Mouse (Mus musculus) CH12.LX (cell line): Measurements from ENCODE around the gene Aatk. TPM values are rescaled to one million over a fixed set of nuclear protein-coding genes. Genes with fewer than 3 reads are reported as not detected.

ENCODE experiments used
- DNase-seq: peaks from one replicate; pipeline ENCODE4 v3.0.0-alpha.2; 2013; ENCODE audit errors: extremely low read depth
- H3K27ac ChIP-seq: 2 replicates; pipeline ENCODE4 v1.5.1; 2012; ENCODE audit warnings: low read depth, mild to moderate bottlenecking, control low read depth, moderate library complexity; ENCODE audit not compliant: insufficient read depth
- H3K27me3 ChIP-seq: replicated peaks from 2 replicates; pipeline ENCODE3; 2012; ENCODE audit warnings: inconsistent platforms
- H3K36me3 ChIP-seq, 2 experiments: replicated peaks in 1 of 2; 2 replicates each; pipeline versions ENCODE3 to v1.6.1; 2012; ENCODE audit warnings: inconsistent platforms in 1 of 2, low read length in 1 of 2, mild to moderate bottlenecking in 1 of 2, mixed read lengths in 1 of 2, moderate library complexity in 1 of 2; ENCODE audit not compliant: control insufficient read depth in 1 of 2, insufficient read depth in 1 of 2
- H3K4me1 ChIP-seq, 2 experiments: 2 replicates each; pipeline ENCODE4 v1.6.1; 2012; ENCODE audit warnings: inconsistent platforms in 1 of 2, moderate library complexity in 1 of 2; ENCODE audit not compliant: insufficient read depth in 2 of 2, control insufficient read depth in 1 of 2
- H3K4me2 ChIP-seq: 2 replicates; pipeline ENCODE4 v1.6.1; 2012; ENCODE audit warnings: low read depth, mild to moderate bottlenecking, control low read depth; ENCODE audit not compliant: poor library complexity, insufficient read depth, severe bottlenecking
- H3K4me3 ChIP-seq, 3 experiments: fragments of 150-350 bp in 1 of 3; sonication (generic) in 1 of 3; replicated peaks in 1 of 3; 2 replicates each; pipeline versions ENCODE3 to v1.5.1; 2011 to 2012; ENCODE audit warnings: low read depth in 2 of 3, low read length in 2 of 3, mild to moderate bottlenecking in 2 of 3, moderate library complexity in 2 of 3, control low read depth in 1 of 3, improper control_type of control experiment in 1 of 3, inconsistent platforms in 1 of 3, mixed read lengths in 1 of 3; ENCODE audit not compliant: poor library complexity in 1 of 3
- H3K79me2 ChIP-seq: replicated peaks from 2 replicates; pipeline ENCODE4 v1.6.1; 2012; ENCODE audit warnings: mild to moderate bottlenecking, moderate library complexity; ENCODE audit not compliant: control insufficient read depth, poor library complexity, insufficient read depth, severe bottlenecking; ENCODE audit errors: extremely low read depth
- H3K9ac ChIP-seq: 2 replicates; pipeline ENCODE4 v1.6.1; 2012; ENCODE audit warnings: low read depth, mild to moderate bottlenecking, control low read depth, moderate library complexity; ENCODE audit not compliant: insufficient read depth
- H3K9me3 ChIP-seq: replicated peaks from 2 replicates; pipeline ENCODE3; 2012; ENCODE audit warnings: low read length, inconsistent platforms, mixed read lengths
- BHLHE40 ChIP-seq: IDR thresholded peaks from 2 replicates; pipeline ENCODE4 v1.6.1; 2011; ENCODE audit warnings: mild to moderate bottlenecking, low read depth, low read length, improper control_type of control experiment
- CHD2 ChIP-seq: IDR thresholded peaks from 2 replicates; pipeline ENCODE4 v1.6.1; 2011; ENCODE audit warnings: low read length, improper control_type of control experiment
- CTCF ChIP-seq, 2 experiments: IDR thresholded peaks in 1 of 2; conservative IDR thresholded peaks in 1 of 2; 2 replicates each; pipeline ENCODE4 v1.5.1; 2011 to 2012; ENCODE audit warnings: low read depth in 2 of 2, low read length in 2 of 2, improper control_type of control experiment in 1 of 2, inconsistent platforms in 1 of 2, mild to moderate bottlenecking in 1 of 2, moderate library complexity in 1 of 2
- ELF1 ChIP-seq: IDR thresholded peaks from 2 replicates; pipeline ENCODE4 v1.6.1; 2014; ENCODE audit warnings: low read depth, mild to moderate bottlenecking, inconsistent platforms, low read length, improper control_type of control experiment
- GABPA ChIP-seq: IDR thresholded peaks from 2 replicates; pipeline ENCODE4 v1.6.1; 2012; ENCODE audit warnings: low read depth, low read length, improper control_type of control experiment, inconsistent platforms; ENCODE audit not compliant: insufficient replicate concordance
- HCFC1 ChIP-seq: IDR thresholded peaks from 2 replicates; pipeline ENCODE4 v1.6.1; 2012; ENCODE audit warnings: low read depth, mild to moderate bottlenecking, inconsistent platforms, low read length, improper control_type of control experiment
- JUN ChIP-seq: IDR thresholded peaks from 2 replicates; pipeline ENCODE4 v1.6.1; 2011; ENCODE audit warnings: low read depth, mild to moderate bottlenecking, low read length, improper control_type of control experiment, moderate library complexity; ENCODE audit not compliant: insufficient read depth
- JUND ChIP-seq: conservative IDR thresholded peaks from 2 replicates; pipeline ENCODE4 v1.6.1; 2011; ENCODE audit warnings: low read depth, low read length, improper control_type of control experiment
- MAFK ChIP-seq: IDR thresholded peaks from 2 replicates; pipeline ENCODE4 v1.6.1; 2011; ENCODE audit warnings: low read length, improper control_type of control experiment; ENCODE audit not compliant: insufficient replicate concordance
- MXI1 ChIP-seq: IDR thresholded peaks from 2 replicates; pipeline ENCODE4 v1.6.1; 2011; ENCODE audit warnings: mild to moderate bottlenecking, low read depth, low read length, improper control_type of control experiment
- MYC ChIP-seq: IDR thresholded peaks from 2 replicates; pipeline ENCODE4 v1.6.1; 2011; ENCODE audit warnings: low read depth, mild to moderate bottlenecking, improper control_type of control experiment, low read length
- NELFE ChIP-seq: IDR thresholded peaks from 2 replicates; pipeline ENCODE4 v1.6.1; 2011; ENCODE audit warnings: low read depth, low read length, improper control_type of control experiment
- NRF1 ChIP-seq: IDR thresholded peaks from 2 replicates; pipeline ENCODE4 v1.6.1; 2014; ENCODE audit warnings: low read depth, mild to moderate bottlenecking, inconsistent platforms, low read length, improper control_type of control experiment, moderate library complexity
- POLR2A ChIP-seq: IDR thresholded peaks from 2 replicates; pipeline ENCODE4 v1.6.1; 2011; ENCODE audit warnings: low read depth, mild to moderate bottlenecking, improper control_type of control experiment, low read length
- RAD21 ChIP-seq: IDR thresholded peaks from 2 replicates; pipeline ENCODE4 v1.6.1; 2011; ENCODE audit warnings: low read depth, mild to moderate bottlenecking, low read length, improper control_type of control experiment, moderate library complexity
- TBP ChIP-seq: conservative IDR thresholded peaks from 2 replicates; pipeline ENCODE4 v1.6.1; 2011; ENCODE audit warnings: low read depth, low read length, improper control_type of control experiment
- TCF12 ChIP-seq: IDR thresholded peaks from 2 replicates; pipeline ENCODE4 v1.6.1; 2014; ENCODE audit warnings: low read depth, mild to moderate bottlenecking, inconsistent platforms, low read length, improper control_type of control experiment
- UBTF ChIP-seq: IDR thresholded peaks from 2 replicates; pipeline ENCODE4 v1.6.1; 2012; ENCODE audit warnings: low read depth, mild to moderate bottlenecking, inconsistent platforms, low read length, improper control_type of control experiment, moderate library complexity
- USF1 ChIP-seq: IDR thresholded peaks from 2 replicates; pipeline ENCODE4 v1.6.1; 2014; ENCODE audit warnings: low read depth, mild to moderate bottlenecking, inconsistent platforms, low read length, improper control_type of control experiment
- USF2 ChIP-seq: conservative IDR thresholded peaks from 2 replicates; pipeline ENCODE4 v1.6.1; 2011; ENCODE audit warnings: low read depth, low read length, improper control_type of control experiment
- ZKSCAN1 ChIP-seq: IDR thresholded peaks from 2 replicates; pipeline ENCODE4 v1.6.1; 2012; ENCODE audit warnings: low read depth, inconsistent platforms, low read length, improper control_type of control experiment, borderline replicate concordance
- ZMIZ1 ChIP-seq: IDR thresholded peaks from 2 replicates; pipeline ENCODE4 v1.6.1; 2012; ENCODE audit warnings: low read depth, mild to moderate bottlenecking, inconsistent platforms, low read length, improper control_type of control experiment
- dilution Hi-C: fragments of 300-500 bp; cut with MboI; formaldehyde crosslinking; loops from 2 replicates; pipeline ENCODE4 v1.14.3; 2020; ENCODE audit warnings: low sequenced_read_pairs; ENCODE audit not compliant: extremely low pct_unique_long_range_greater_than_20kb, extremely low pct_ligation_motif_present
- in situ Hi-C: fragments of 300-500 bp; cut with MboI; formaldehyde crosslinking; loops from 3 replicates; pipeline ENCODE4 v1.14.3; 2019; ENCODE audit warnings: low sequenced_read_pairs, low pct_ligation_motif_present, low pct_unique_long_range_greater_than_20kb, mixed read lengths
- polyA plus RNA-seq: library from polyadenylated mRNA; unstranded; fragments of >175 nt; gene quantifications from 2 replicates; pipeline ENCODE4 v1.2.1, GENCODE M21; 2012; ENCODE audit warnings: low read depth; ENCODE audit not compliant: insufficient read length
- total RNA-seq, 2 experiments: library from RNA; depleted of rRNA; stranded (reverse); fragments of 300-350 nt in 1 of 2; fragments of >200 nt in 1 of 2; gene quantifications; 2 replicates each; pipeline ENCODE4 v1.2.3; 2012 to 2014

Gene Aatk
- total and polyA plus RNA-seq, 3 experiments: 0.08 to 0.21 (median 0.19) TPM

- Histone ChIP-seq H3K4me1 (peaks cover 22 to 59% of the 10 kb centered on the region in 2 experiments), H3K9ac (no peak overlapping the region), H3K27me3 (peaks cover 7% of the 10 kb centered on the region), H3K79me2 (no peaks in the 10 kb centered on the region), H3K9me3 (no peaks in the 10 kb centered on the region), H3K27ac (no peak overlapping the region), H3K36me3 (peaks cover 0 to 5% of the 10 kb centered on the region in 2 experiments), H3K4me2 (no peak overlapping the region), H3K4me3 (no peak overlapping the region)
- no peak for DNase-seq
- TF ChIP-seq JUN: no peak
- no peak for TF ChIP-seq NRF1
- TF ChIP-seq HCFC1: no peak
- no peak for TF ChIP-seq USF1
- no peak for TF ChIP-seq ZKSCAN1
- TF ChIP-seq ELF1: no peak
- no peak for TF ChIP-seq USF2
- TF ChIP-seq RAD21: no peak
- TF ChIP-seq MYC: no peak
- no peak for TF ChIP-seq UBTF
- no peak for TF ChIP-seq NELFE
- no peak for TF ChIP-seq MXI1
- no peak for TF ChIP-seq ZMIZ1
- TF ChIP-seq BHLHE40: no peak
- TF ChIP-seq TCF12: no peak
- no peak for TF ChIP-seq GABPA
- no peak for TF ChIP-seq CHD2
- no peak for TF ChIP-seq CTCF (conservative IDR thresholded peaks at IDR 0.05 in 1 of 2, IDR thresholded peaks at IDR 0.05 in 1 of 2; ENCODE audit: low read depth in 2 of 2, low read length in 2 of 2)
- no peak for TF ChIP-seq JUND
- TF ChIP-seq TBP: no peak
- dilution Hi-C loops (no loop called here), in situ Hi-C loops (no loop called here)
These were observed 13.7 kb upstream of the Aatk start for GRCm38 (mm10) chr11:120060634-120061033.

- Histone ChIP-seq H3K36me3 (no peaks in the 10 kb centered on the region), H3K79me2 (no peaks in the 10 kb centered on the region), H3K4me3 (no peak overlapping the region), H3K27me3 (peaks cover 12% of the 10 kb centered on the region), H3K4me1 (peaks cover 3 to 27% of the 10 kb centered on the region in 2 experiments; a peak in 3 of 4 replicates), H3K27ac (no peak overlapping the region), H3K4me2 (no peak overlapping the region), H3K9ac (no peak overlapping the region), H3K9me3 (no peaks in the 10 kb centered on the region)
- in situ Hi-C loops (no loop called here), dilution Hi-C loops (no loop called here)
- TF ChIP-seq RAD21: no peak
- no peak for TF ChIP-seq POLR2A
- no peak for TF ChIP-seq MAFK
- no peak for TF ChIP-seq NELFE
- TF ChIP-seq, all 38 proteins: peak for 0
- DNase-seq: no peak
These were observed 9.2 kb upstream of the Aatk start for GRCm38 (mm10) chr11:120055953-120056732.
